Mouse (Mus musculus): ENCODE results near the gene Sct.

- TF ChIP-seq CTCF (IDR thresholded peaks at IDR 0.05), result no peak
- TF ChIP-seq EP300 (IDR thresholded peaks at IDR 0.05), result no peak
Observed at GRCm38 (mm10) chr7:141277701-141278678, 943 bp downstream of the Sct start.
